Mouse (Mus musculus) intestine, postnatal 0 days (tissue): Measurements from ENCODE around the gene Celf2. TPM values are rescaled to one million over a fixed set of nuclear protein-coding genes. Genes with fewer than 3 reads are reported as not detected.

Experiments
- ATAC-seq: fragments of 200-750 bp; cut with Nextera tagmentation; 2 replicates; pipeline ENCODE4 v1.8.0; 2017; ENCODE audit warnings: mild to moderate bottlenecking, moderate TSS enrichment, moderate library complexity
- H3K27ac ChIP-seq: fragments of 300-500 bp; sonication (generic); 2 replicates; pipeline ENCODE4 v1.5.1; 2014; ENCODE audit warnings: mild to moderate bottlenecking, low read depth, low read length, moderate library complexity
- H3K27me3 ChIP-seq: fragments of 300-500 bp; sonication (generic); replicated peaks from 2 replicates; pipeline ENCODE4 v1.6.1; 2014; ENCODE audit warnings: low read length, mixed read lengths; ENCODE audit not compliant: control insufficient read depth, insufficient read depth
- H3K36me3 ChIP-seq: fragments of 300-500 bp; sonication (generic); 2 replicates; pipeline ENCODE4 v1.6.1; 2014; ENCODE audit warnings: mild to moderate bottlenecking, moderate library complexity; ENCODE audit not compliant: control insufficient read depth, insufficient read depth
- H3K4me1 ChIP-seq: fragments of 300-500 bp; sonication (generic); replicated peaks from 2 replicates; pipeline ENCODE4 v1.6.1; 2014; ENCODE audit warnings: antibody characterized with exemption, low read length, mixed read lengths; ENCODE audit not compliant: control insufficient read depth, insufficient read depth
- H3K4me2 ChIP-seq: fragments of 300-500 bp; sonication (generic); replicated peaks from 2 replicates; pipeline ENCODE4 v1.6.1; 2014; ENCODE audit warnings: low read depth, mild to moderate bottlenecking, moderate library complexity
- H3K4me3 ChIP-seq: fragments of 300-500 bp; sonication (generic); 2 replicates; pipeline ENCODE4 v1.5.1; 2014; ENCODE audit warnings: low read depth, low read length
- H3K9ac ChIP-seq: fragments of 300-500 bp; sonication (generic); 2 replicates; pipeline ENCODE4 v1.6.1; 2014; ENCODE audit warnings: mild to moderate bottlenecking, low read depth, low read length
- H3K9me3 ChIP-seq: fragments of 300-500 bp; sonication (generic); 2 replicates; pipeline ENCODE4 v1.6.1; 2016; ENCODE audit warnings: mixed run types; ENCODE audit not compliant: control insufficient read depth
- CTCF ChIP-seq: sonication (generic); IDR thresholded peaks from 2 replicates; pipeline ENCODE4 v1.5.1; 2016; ENCODE audit warnings: low read depth, mild to moderate bottlenecking, control low read depth, antibody characterized with exemption, moderate library complexity
- WGBS: fragments of 180-500 bp; shearing (Covaris S2); extraction: QIAGEN DNeasy Blood & Tissue Kit; methylation state at CpG from one replicate; pipeline ENCODE4 v1.1.7; 2014; 5-methylcytosine and 5-hydroxymethylcytosine counted together
- polyA plus RNA-seq: library from polyadenylated mRNA; unstranded; fragments of >200 nt; fragmentation: Nextera tagmentation; extraction: Ambion mirVana; gene quantifications from 2 replicates; pipeline ENCODE4 v1.2.1, GENCODE M21; 2015

Gene Celf2
- polyA plus RNA-seq, 1 experiment from 2014 or later = 16.8 TPM

DNA sequence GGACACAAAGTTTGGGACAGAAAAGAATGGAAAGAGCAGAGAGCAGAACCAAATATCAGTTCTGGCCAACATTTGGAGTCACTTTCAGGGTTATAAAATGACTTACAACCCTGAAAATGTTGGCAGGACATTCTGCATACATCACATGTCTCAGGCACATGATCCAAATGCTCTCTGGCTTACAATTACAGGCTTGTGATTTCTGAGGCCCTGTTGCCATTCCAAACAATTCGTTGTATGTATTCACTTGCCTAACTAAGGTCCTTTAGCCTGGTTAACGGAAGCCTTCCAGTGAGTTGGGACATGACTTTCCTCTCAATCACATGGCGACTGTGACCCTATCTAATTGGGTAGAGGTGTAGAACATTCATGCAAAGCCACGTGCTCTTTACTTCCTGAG is 249.2 kb downstream of the Celf2 start:
- Histone ChIP-seq H3K27ac (no peak overlapping the region), H3K4me1 (no peaks in the 10 kb centered on the region), H3K4me2 (no peak overlapping the region), H3K36me3 (no peaks in the 10 kb centered on the region), H3K9me3 (no peaks in the 10 kb centered on the region), H3K9ac (no peak overlapping the region), H3K4me3 (no peak overlapping the region), H3K27me3 (no peaks in the 10 kb centered on the region)
- no peak for ATAC-seq
- TF ChIP-seq CTCF = no peak
- 83% methylated on average over 4 of the region's 4 CpGs for WGBS

GRCm38 (mm10) chr2:7259616-7260015 is 249.7 kb downstream of the Celf2 start:
- Histone ChIP-seq H3K9ac (no peak overlapping the region), H3K36me3 (no peaks in the 10 kb centered on the region), H3K4me1 (no peaks in the 10 kb centered on the region), H3K27me3 (no peaks in the 10 kb centered on the region), H3K9me3 (no peaks in the 10 kb centered on the region), H3K27ac (no peak overlapping the region), H3K4me2 (no peak overlapping the region), H3K4me3 (no peak overlapping the region)
- ATAC-seq = no peak
- 85% methylated on average over 4 of the region's 4 CpGs for WGBS
- TF ChIP-seq CTCF = no peak

DNA sequence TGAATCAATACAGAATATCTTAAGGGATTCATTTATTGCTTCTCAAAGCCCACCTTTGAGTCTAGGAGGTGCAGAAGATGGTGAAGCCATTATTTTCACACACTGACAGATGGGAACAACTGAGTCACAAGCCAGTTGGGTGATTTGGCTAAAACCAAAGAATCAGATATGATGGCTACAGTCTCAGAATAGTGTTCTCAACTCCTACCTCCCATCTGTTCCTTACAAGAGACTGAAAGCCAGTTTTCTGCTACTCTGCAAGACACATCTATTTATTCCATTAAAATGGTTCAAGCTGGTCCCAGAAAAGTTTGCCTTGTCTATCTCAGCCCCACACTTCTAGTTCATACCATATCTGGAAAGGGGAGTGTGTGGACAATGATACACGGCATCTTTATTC is 253.3 kb downstream of the Celf2 start:
- Histone ChIP-seq H3K4me2 (no peak overlapping the region), H3K27ac (no peak overlapping the region), H3K9ac (no peak overlapping the region), H3K4me1 (no peaks in the 10 kb centered on the region), H3K27me3 (no peaks in the 10 kb centered on the region), H3K36me3 (no peaks in the 10 kb centered on the region), H3K9me3 (no peaks in the 10 kb centered on the region), H3K4me3 (no peak overlapping the region)
- ATAC-seq = no peak
- no peak for TF ChIP-seq CTCF
- WGBS = 91% methylated on average over 1 of the region's 1 CpGs

- no peak for ATAC-seq
These were observed 254.0 kb downstream of the Celf2 start for GRCm38 (mm10) chr2:7255386-7255785.

GRCm38 (mm10) chr2:7250314-7250713 is 259.0 kb downstream of the Celf2 start:
- peak; percentile 34 for ATAC-seq
- Histone ChIP-seq H3K9me3 (no peaks in the 10 kb centered on the region), H3K4me3 (no peak overlapping the region), H3K9ac (no peak overlapping the region), H3K36me3 (no peaks in the 10 kb centered on the region), H3K27me3 (no peaks in the 10 kb centered on the region), H3K4me1 (peaks cover 5% of the 10 kb centered on the region; the same call in 1 of the 2 replicates), H3K27ac (no peak overlapping the region), H3K4me2 (no peak overlapping the region)
- 34% methylated on average over 2 of the region's 2 CpGs for WGBS
- no peak for TF ChIP-seq CTCF

More at GRCm38 (mm10) chr2:7255386-7255785, 254.0 kb downstream of the Celf2 start:
- no peak overlapping the region for H3K27ac ChIP-seq
- 81% methylated on average over 3 of the region's 3 CpGs for WGBS
- H3K9me3 ChIP-seq = no peaks in the 10 kb centered on the region
- no peak overlapping the region for H3K4me2 ChIP-seq
- H3K9ac ChIP-seq = no peak overlapping the region
- no peaks in the 10 kb centered on the region for H3K4me1 ChIP-seq
- TF ChIP-seq CTCF = no peak
- H3K36me3 ChIP-seq = no peaks in the 10 kb centered on the region
- H3K27me3 ChIP-seq = no peaks in the 10 kb centered on the region
- no peak overlapping the region for H3K4me3 ChIP-seq

DNA sequence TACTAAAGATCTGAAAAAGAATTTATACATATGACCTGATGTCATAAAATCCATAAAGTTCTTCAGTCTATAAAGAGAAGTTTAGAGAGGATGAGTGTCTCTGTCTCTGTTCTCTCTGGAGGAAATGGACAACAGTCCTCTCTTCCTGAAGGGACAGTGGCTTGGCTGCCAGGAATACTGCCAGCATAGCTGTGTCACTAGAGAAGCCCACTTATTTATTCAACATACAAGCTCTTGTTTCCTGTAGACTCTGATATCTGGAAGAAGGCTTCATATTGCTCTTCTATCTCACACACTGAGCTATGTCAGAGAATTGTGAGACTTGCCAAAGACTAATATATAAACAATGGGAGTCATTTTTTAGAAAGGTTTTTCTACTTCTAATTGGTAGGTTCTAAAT is 260.4 kb downstream of the Celf2 start:
- Histone ChIP-seq H3K4me3 (no peak overlapping the region), H3K36me3 (no peaks in the 10 kb centered on the region), H3K4me1 (peaks cover 5% of the 10 kb centered on the region; the same call in 1 of the 2 replicates), H3K27ac (no peak overlapping the region), H3K9me3 (no peaks in the 10 kb centered on the region), H3K4me2 (no peak overlapping the region), H3K9ac (no peak overlapping the region), H3K27me3 (no peaks in the 10 kb centered on the region)
- TF ChIP-seq CTCF = no peak
- no peak for ATAC-seq
